Mouse (Mus musculus) MEL (cell line): ENCODE data around the gene Cxcl2. TPM values are rescaled to one million over a fixed set of nuclear protein-coding genes. Genes with fewer than 3 reads are reported as not detected.
A peak's percentile ranks its signal among the peaks of the same experiment; 100 is the strongest.

Source experiments
- DNase-seq: peaks from one replicate; pipeline ENCODE4 v3.0.0; 2011; ENCODE audit warnings: low read depth, low spot score
- H3K27ac ChIP-seq: 2 replicates; pipeline ENCODE4 v1.5.1; 2012; ENCODE audit warnings: low read depth, mild to moderate bottlenecking, control low read depth, low read length, moderate library complexity; ENCODE audit not compliant: control insufficient read depth
- H3K27me3 ChIP-seq, 2 experiments: fragments of 150-350 bp in 1 of 2; sonication (generic) in 1 of 2; 2 replicates each; pipeline ENCODE4 v1.6.1; 2012; ENCODE audit warnings: low read length in 2 of 2, mild to moderate bottlenecking in 2 of 2, improper control_type of control experiment in 1 of 2, moderate library complexity in 1 of 2; ENCODE audit not compliant: insufficient read depth in 2 of 2, control insufficient read depth in 1 of 2
- H3K36me3 ChIP-seq, 2 experiments: 2 replicates each; pipeline ENCODE4 v1.6.1; 2012 to 2014; ENCODE audit warnings: low read length in 2 of 2, improper control_type of control experiment in 1 of 2, inconsistent platforms in 1 of 2, mild to moderate bottlenecking in 1 of 2; ENCODE audit not compliant: insufficient read depth in 2 of 2, control insufficient read depth in 1 of 2
- H3K4me1 ChIP-seq, 2 experiments: fragments of 150-350 bp in 1 of 2; sonication (generic) in 1 of 2; 2 replicates each; pipeline ENCODE4 v1.6.1; 2012; ENCODE audit warnings: low read length in 2 of 2, improper control_type of control experiment in 1 of 2, mild to moderate bottlenecking in 1 of 2; ENCODE audit not compliant: insufficient read depth in 2 of 2, control insufficient read depth in 1 of 2
- H3K4me3 ChIP-seq, 2 experiments: fragments of 150-350 bp in 1 of 2; sonication (generic) in 1 of 2; 2 replicates each; pipeline ENCODE4 v1.5.1; 2012; ENCODE audit warnings: low read depth in 2 of 2, low read length in 2 of 2, mild to moderate bottlenecking in 2 of 2, moderate library complexity in 2 of 2, control low read depth in 1 of 2, improper control_type of control experiment in 1 of 2; ENCODE audit not compliant: control insufficient read depth in 1 of 2, insufficient read depth in 1 of 2
- H3K79me2 ChIP-seq: 2 replicates; pipeline ENCODE4 v1.6.1; 2012; ENCODE audit warnings: mild to moderate bottlenecking, low read length, moderate library complexity; ENCODE audit not compliant: control insufficient read depth, poor library complexity, insufficient read depth
- H3K9ac ChIP-seq: 2 replicates; pipeline ENCODE4 v1.6.1; 2012; ENCODE audit warnings: low read depth, mild to moderate bottlenecking, control low read depth, low read length, moderate library complexity; ENCODE audit not compliant: control insufficient read depth, poor library complexity, severe bottlenecking
- H3K9me3 ChIP-seq: fragments of 150-350 bp; sonication (generic); replicated peaks from 2 replicates; pipeline ENCODE4 v1.6.1; 2012; ENCODE audit warnings: mild to moderate bottlenecking, low read length, improper control_type of control experiment, moderate library complexity; ENCODE audit not compliant: insufficient read depth
- BHLHE40 ChIP-seq: IDR thresholded peaks from 2 replicates; pipeline ENCODE4 v1.6.1; 2012; ENCODE audit warnings: low read depth, mild to moderate bottlenecking, inconsistent platforms, low read length, improper control_type of control experiment, borderline replicate concordance
- E2F4 ChIP-seq: IDR thresholded peaks from 2 replicates; pipeline ENCODE4 v1.6.1; 2011; ENCODE audit warnings: low read depth, low read length, improper control_type of control experiment, borderline replicate concordance
- ELF1 ChIP-seq: IDR thresholded peaks from 2 replicates; pipeline ENCODE4 v1.6.1; 2014; ENCODE audit warnings: low read depth, mild to moderate bottlenecking, inconsistent platforms, low read length, improper control_type of control experiment, moderate library complexity
- ETS1 ChIP-seq: IDR thresholded peaks from 2 replicates; pipeline ENCODE4 v1.6.1; 2012; ENCODE audit warnings: low read depth, mild to moderate bottlenecking, inconsistent platforms, low read length, improper control_type of control experiment, moderate library complexity
- GATA1 ChIP-seq: IDR thresholded peaks from 2 replicates; pipeline ENCODE4 v1.6.1; 2011; ENCODE audit warnings: low read depth, low read length, improper control_type of control experiment
- HCFC1 ChIP-seq: IDR thresholded peaks from 2 replicates; pipeline ENCODE4 v1.6.1; 2012; ENCODE audit warnings: low read depth, mild to moderate bottlenecking, inconsistent platforms, low read length, improper control_type of control experiment, moderate library complexity
- KAT2A ChIP-seq: conservative IDR thresholded peaks from 2 replicates; pipeline ENCODE4 v1.6.1; 2012; ENCODE audit warnings: low read depth, low read length, improper control_type of control experiment, inconsistent platforms
- MEF2A ChIP-seq: IDR thresholded peaks from 2 replicates; pipeline ENCODE4 v1.6.1; 2014; ENCODE audit warnings: low read depth, mild to moderate bottlenecking, inconsistent platforms, low read length, improper control_type of control experiment; ENCODE audit not compliant: poor library complexity, insufficient replicate concordance, severe bottlenecking; ENCODE audit errors: extremely low read depth
- MXI1 ChIP-seq: IDR thresholded peaks from 2 replicates; pipeline ENCODE4 v1.6.1; 2011; ENCODE audit warnings: mild to moderate bottlenecking, low read depth, low read length, improper control_type of control experiment
- MYB ChIP-seq: IDR thresholded peaks from 2 replicates; pipeline ENCODE4 v1.6.1; 2011; ENCODE audit warnings: mild to moderate bottlenecking, low read depth, low read length, improper control_type of control experiment
- NRF1 ChIP-seq: IDR thresholded peaks from 2 replicates; pipeline ENCODE4 v1.6.1; 2014; ENCODE audit warnings: low read depth, mild to moderate bottlenecking, inconsistent platforms, low read length, improper control_type of control experiment, moderate library complexity; ENCODE audit not compliant: poor library complexity, insufficient read depth, severe bottlenecking
- POLR2AphosphoS2 ChIP-seq: IDR thresholded peaks from 2 replicates; pipeline ENCODE4 v1.6.1; 2011; ENCODE audit warnings: low read length, improper control_type of control experiment
- RAD21 ChIP-seq: IDR thresholded peaks from 2 replicates; pipeline ENCODE4 v1.6.1; 2011; ENCODE audit warnings: mild to moderate bottlenecking, low read depth, low read length, improper control_type of control experiment
- RCOR1 ChIP-seq: IDR thresholded peaks from 2 replicates; pipeline ENCODE4 v1.6.1; 2012; ENCODE audit warnings: low read depth, mild to moderate bottlenecking, inconsistent platforms, low read length, improper control_type of control experiment
- SMC3 ChIP-seq: IDR thresholded peaks from 2 replicates; pipeline ENCODE4 v1.6.1; 2011; ENCODE audit warnings: low read depth, low read length, improper control_type of control experiment
- USF2 ChIP-seq, 2 experiments: IDR thresholded peaks; 2 replicates each; pipeline ENCODE4 v1.6.1; 2011 to 2012; ENCODE audit warnings: improper control_type of control experiment in 2 of 2, low read length in 2 of 2, borderline replicate concordance in 1 of 2, inconsistent platforms in 1 of 2, low read depth in 1 of 2, mild to moderate bottlenecking in 1 of 2; ENCODE audit not compliant: insufficient read depth in 1 of 2
- polyA plus RNA-seq, 2 experiments: library from polyadenylated mRNA; stranded (reverse) in 1 of 2; unstranded in 1 of 2; fragments of >175 nt in 1 of 2; fragments of >200 nt in 1 of 2; gene quantifications; 2 replicates each; pipeline versions ENCODE4 v1.2.1 to v1.2.4; 2012; ENCODE audit warnings: low replicate concordance in 2 of 2, low read depth in 1 of 2; ENCODE audit not compliant: insufficient read length in 2 of 2, insufficient read depth in 1 of 2, missing spikeins in 1 of 2
- total RNA-seq: library from RNA; depleted of rRNA; stranded (reverse); fragments of 300-350 nt; gene quantifications from 2 replicates; pipeline ENCODE4 v1.2.3, GENCODE M21; 2012

The Cxcl2 gene
- total and polyA plus RNA-seq, 3 experiments: not detected

DNA sequence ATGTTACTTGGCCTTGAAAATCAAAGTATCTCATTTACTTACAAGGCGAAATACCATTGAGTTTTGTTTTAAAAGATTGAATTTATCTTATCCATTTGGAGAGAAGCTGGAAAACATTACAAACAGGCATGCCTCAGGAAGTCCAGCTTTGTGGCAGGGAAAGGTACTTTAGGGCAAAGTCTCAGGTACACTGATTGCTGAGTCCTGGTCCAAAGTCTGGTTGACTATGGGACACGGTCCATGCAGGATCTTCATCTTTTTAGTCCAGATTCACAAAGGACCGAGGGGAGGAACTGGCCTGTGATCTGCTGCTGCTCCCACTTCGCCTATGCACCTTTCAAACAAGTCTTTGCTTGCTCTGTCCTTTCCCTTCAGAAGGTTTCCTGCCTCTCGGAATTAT, 4.4 kb upstream of the Cxcl2 start:
- Histone ChIP-seq H3K4me1 (peaks cover 2 to 5% of the 10 kb centered on the region in 2 experiments; a peak in 3 of 4 replicates), H3K79me2 (no peaks in the 10 kb centered on the region)

DNA sequence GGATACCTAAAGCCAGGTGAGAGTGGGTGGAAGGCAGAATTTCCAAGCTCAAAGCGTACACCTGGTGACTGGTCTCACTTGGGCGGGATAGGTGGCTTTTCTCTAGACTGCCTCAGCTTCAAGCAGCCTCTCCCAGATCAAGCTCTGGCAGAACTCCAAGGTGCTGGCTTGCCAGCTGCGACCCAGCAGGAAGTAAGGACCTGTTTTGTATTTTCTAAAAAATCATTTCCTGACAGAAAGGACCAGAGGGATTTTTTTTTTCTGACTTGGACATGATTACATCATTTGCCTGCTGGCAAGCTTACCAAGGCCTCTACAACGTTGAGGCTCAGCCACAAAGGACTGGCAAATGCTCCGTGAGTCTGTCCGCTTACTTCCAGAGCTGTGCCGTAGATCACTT, 3.5 kb upstream of the Cxcl2 start:
- TF ChIP-seq ETS1 (peak; percentile 51; the same call in 1 of the 2 replicates), KAT2A (no peak)
- Histone ChIP-seq H3K79me2 (no peaks in the 10 kb centered on the region), H3K9me3 (no peaks in the 10 kb centered on the region), H3K9ac (no peak overlapping the region), H3K4me3 (no peak overlapping the region), H3K36me3 (peaks cover 0 to 2% of the 10 kb centered on the region in 2 experiments; a peak in 2 of 4 replicates), H3K27me3 (peaks cover 0 to 2% of the 10 kb centered on the region in 2 experiments; a peak in 2 of 4 replicates), H3K4me1 (peaks cover 2 to 5% of the 10 kb centered on the region in 2 experiments; a peak in 3 of 4 replicates), H3K27ac (no peak overlapping the region)
- DNase-seq: no peak

More for the DNA sequence above, 4.4 kb upstream of the Cxcl2 start:
- Histone ChIP-seq H3K9ac (no peak overlapping the region), H3K36me3 (peaks cover 0 to 2% of the 10 kb centered on the region in 2 experiments; a peak in 2 of 4 replicates), H3K27me3 (no peaks in the 10 kb centered on the region; a peak in 2 of 4 replicates), H3K4me3 (no peak overlapping the region), H3K27ac (no peak overlapping the region), H3K9me3 (no peaks in the 10 kb centered on the region)
- no peak for DNase-seq
- TF ChIP-seq HCFC1: no peak
- no peak for TF ChIP-seq RAD21
- no peak for TF ChIP-seq NRF1
- TF ChIP-seq USF2 (IDR thresholded peaks at IDR 0.05; ENCODE audit: borderline replicate concordance in 1 of 2, insufficient read depth in 1 of 2, low read depth in 1 of 2, low read length in 2 of 2): no peak
- no peak for TF ChIP-seq POLR2AphosphoS2
- no peak for TF ChIP-seq BHLHE40
- TF ChIP-seq MYB: no peak
- no peak for TF ChIP-seq MXI1
- TF ChIP-seq MEF2A: no peak
- TF ChIP-seq E2F4: no peak
- TF ChIP-seq GATA1: no peak
- TF ChIP-seq ELF1: no peak
- no peak for TF ChIP-seq RCOR1

DNA sequence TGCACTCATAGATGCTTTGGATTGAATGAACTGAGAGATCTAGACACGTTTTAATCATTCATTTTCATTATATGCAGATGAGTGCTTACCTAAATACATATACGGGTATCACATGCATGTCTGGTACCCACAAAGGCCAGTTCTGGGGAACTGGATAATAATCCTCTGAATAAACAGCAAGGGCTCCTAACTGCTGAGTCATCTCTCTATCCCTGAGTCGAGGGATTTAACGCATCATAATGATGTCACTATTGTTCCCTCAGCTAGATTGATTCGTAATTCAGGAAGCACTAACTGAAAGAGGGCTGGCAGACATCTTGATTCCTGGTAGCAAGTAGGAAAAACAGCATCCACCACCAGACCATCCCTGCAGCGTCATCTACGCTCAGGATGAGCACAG, 3.0 kb upstream of the Cxcl2 start:
- Histone ChIP-seq H3K27me3 (peaks cover 2 to 3% of the 10 kb centered on the region in 2 experiments; a peak in 3 of 4 replicates), H3K4me3 (no peak overlapping the region), H3K4me1 (peaks cover 2 to 5% of the 10 kb centered on the region in 2 experiments; a peak in 3 of 4 replicates), H3K79me2 (no peaks in the 10 kb centered on the region), H3K27ac (no peak overlapping the region), H3K9ac (no peak overlapping the region), H3K9me3 (no peaks in the 10 kb centered on the region), H3K36me3 (peaks cover 0 to 2% of the 10 kb centered on the region in 2 experiments; a peak in 2 of 4 replicates)
- TF ChIP-seq MXI1: no peak
- TF ChIP-seq SMC3: no peak
- no peak for DNase-seq
